Mouse (Mus musculus) G1E (cell line): Measurements from ENCODE around the gene Rps11.

Experiments used
- CTCF ChIP-seq: IDR thresholded peaks from 2 replicates; pipeline ENCODE4 v1.5.1; 2012; ENCODE audit warnings: low read depth, low read length, inconsistent platforms, mixed read lengths
- GATA1 ChIP-seq: IDR thresholded peaks from 2 replicates; pipeline ENCODE4 v1.6.1; 2012; ENCODE audit warnings: borderline replicate concordance, low read length, inconsistent platforms, mixed read lengths
- GATA2 ChIP-seq: IDR thresholded peaks from 2 replicates; pipeline ENCODE4 v1.6.1; 2012; ENCODE audit warnings: low read depth, low read length, inconsistent platforms, borderline replicate concordance
- POLR2AphosphoS5 ChIP-seq: IDR thresholded peaks from 2 replicates; pipeline ENCODE4 v1.6.1; 2012; ENCODE audit warnings: low read depth, low read length, inconsistent platforms; ENCODE audit not compliant: insufficient replicate concordance

DNA sequence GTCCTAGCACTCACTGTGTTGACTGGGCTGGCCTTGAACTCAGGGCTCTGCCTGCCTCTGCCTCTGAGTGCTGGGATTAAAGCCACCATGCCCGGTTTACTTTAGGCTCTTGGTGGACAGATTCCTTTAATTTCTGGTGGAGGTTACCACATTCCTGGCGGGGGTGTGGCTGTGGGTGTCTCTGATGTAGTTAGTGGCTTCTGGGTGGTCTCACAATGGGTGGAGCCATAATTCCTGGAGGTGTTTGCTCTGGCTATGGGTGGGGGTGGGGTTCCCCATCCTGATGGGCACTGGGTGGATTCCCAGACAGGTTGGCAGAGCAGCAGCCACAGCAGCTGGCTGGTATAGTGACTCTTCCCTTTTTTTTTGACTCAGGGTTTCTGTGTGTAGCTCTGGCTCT lies 12.3 kb downstream of the Rps11 start:
- TF ChIP-seq CTCF: no peak
- TF ChIP-seq GATA2: no peak
- no peak for TF ChIP-seq GATA1
- no peak for TF ChIP-seq POLR2AphosphoS5
